Mouse (Mus musculus): ENCODE results near the gene Adh7. TPM values are rescaled to one million over a fixed set of nuclear protein-coding genes. Genes with fewer than 3 reads are reported as not detected.

Adh7 gene
- polyA plus RNA-seq, 1 experiment from 2014 or later, result not detected

- DNase-seq (ENCODE audit: low spot score) (no peak), ATAC-seq (ENCODE audit: insufficient number of reproducible peaks, low FRiP score, low TSS enrichment, low read depth) (no peak)
- Histone ChIP-seq H3K4me3 (ENCODE audit: low read depth, low read length) (no peak overlapping the region), H3K4me1 (ENCODE audit: control insufficient read depth, insufficient read depth, low read length) (peaks cover 3% of the 10 kb centered on the region; the same call in 1 of the 2 replicates), H3K27me3 (ENCODE audit: control insufficient read depth, insufficient read depth, low read length) (no peaks in the 10 kb centered on the region), H3K27ac (replicated peaks; ENCODE audit: low read depth, low read length) (no peak overlapping the region), H3K9ac (ENCODE audit: low read length) (no peak overlapping the region), H3K9me3 (ENCODE audit: control insufficient read depth, low read length) (no peaks in the 10 kb centered on the region), H3K36me3 (ENCODE audit: control insufficient read depth, insufficient read depth, low read length) (no peaks in the 10 kb centered on the region), H3K4me2 (ENCODE audit: low read depth, severe bottlenecking) (no peak overlapping the region)
- 87% methylated on average over 3 of the region's 3 CpGs for WGBS
Observed at GRCm38 (mm10) chr3:138240411-138240810, 22.9 kb downstream of the Adh7 start.

- no peak overlapping the region for H3K27ac ChIP-seq (replicated peaks; ENCODE audit: low read depth, low read length)
- no peak overlapping the region for H3K4me3 ChIP-seq (ENCODE audit: low read depth, low read length)
- no peak overlapping the region for H3K4me2 ChIP-seq (ENCODE audit: low read depth, severe bottlenecking)
- no peaks in the 10 kb centered on the region for H3K9me3 ChIP-seq (ENCODE audit: control insufficient read depth, low read length)
- ATAC-seq (ENCODE audit: insufficient number of reproducible peaks, low FRiP score, low TSS enrichment, low read depth), result peak; percentile 56; the same call in 1 of the 2 replicates
- no peak overlapping the region for H3K9ac ChIP-seq (ENCODE audit: low read length)
- no peak for DNase-seq (ENCODE audit: low spot score)
- H3K4me1 ChIP-seq (ENCODE audit: control insufficient read depth, insufficient read depth, low read length), result peaks cover 3% of the 10 kb centered on the region; the same call in 1 of the 2 replicates
- no peaks in the 10 kb centered on the region for H3K27me3 ChIP-seq (ENCODE audit: control insufficient read depth, insufficient read depth, low read length)
- H3K36me3 ChIP-seq (ENCODE audit: control insufficient read depth, insufficient read depth, low read length), result no peaks in the 10 kb centered on the region
- 48% methylated on average over 5 of the region's 5 CpGs for WGBS
Observed at GRCm38 (mm10) chr3:138240942-138241341, 23.4 kb downstream of the Adh7 start.

GRCm38 (mm10) chr3:138241371-138241770 lies 23.8 kb downstream of the Adh7 start:
- Histone ChIP-seq H3K36me3 (ENCODE audit: control insufficient read depth, insufficient read depth, low read length) (no peaks in the 10 kb centered on the region), H3K4me3 (ENCODE audit: low read depth, low read length) (no peak overlapping the region), H3K4me2 (ENCODE audit: low read depth, severe bottlenecking) (no peak overlapping the region), H3K9ac (ENCODE audit: low read length) (no peak overlapping the region), H3K9me3 (ENCODE audit: control insufficient read depth, low read length) (no peaks in the 10 kb centered on the region), H3K27ac (replicated peaks; ENCODE audit: low read depth, low read length) (no peak overlapping the region), H3K27me3 (ENCODE audit: control insufficient read depth, insufficient read depth, low read length) (no peaks in the 10 kb centered on the region), H3K4me1 (ENCODE audit: control insufficient read depth, insufficient read depth, low read length) (peaks cover 3% of the 10 kb centered on the region; the same call in 1 of the 2 replicates)
- WGBS, result 47% methylated on average over 6 of the region's 6 CpGs
- ATAC-seq (ENCODE audit: insufficient number of reproducible peaks, low FRiP score, low TSS enrichment, low read depth) (no peak), DNase-seq (ENCODE audit: low spot score) (no peak)

DNA sequence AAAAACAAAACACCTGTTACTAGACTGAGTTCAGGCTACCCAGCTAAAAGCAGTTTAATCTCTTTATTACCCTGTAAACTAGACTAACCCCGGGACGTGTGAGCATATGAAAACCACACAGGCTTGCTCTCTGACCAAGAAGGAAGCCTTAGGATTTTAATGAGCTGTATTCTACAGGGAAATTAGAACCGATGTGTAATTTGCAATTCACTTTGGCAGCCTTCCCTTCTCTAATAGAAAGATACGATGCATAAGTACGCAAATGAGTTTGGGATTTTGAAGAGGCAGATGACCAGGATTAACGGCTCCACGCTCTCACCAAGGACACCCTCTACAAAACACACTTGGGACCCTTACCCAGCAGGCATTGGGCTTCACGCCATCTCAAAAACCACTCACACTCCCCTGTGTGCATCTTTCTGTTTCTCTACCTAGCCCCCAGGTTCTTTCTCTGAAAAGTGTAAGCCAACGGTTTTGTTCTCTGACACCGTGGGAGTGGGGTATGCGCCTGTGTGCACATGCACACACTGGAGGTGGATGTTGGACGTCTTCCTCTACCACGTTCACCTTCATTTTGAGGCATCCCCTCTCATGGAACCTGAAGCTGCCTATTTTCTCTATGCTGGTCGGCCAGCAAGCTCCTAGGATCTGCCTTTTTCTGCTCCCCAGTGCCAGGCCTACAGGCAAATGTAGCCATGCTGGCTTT lies 24.6 kb downstream of the Adh7 start:
- Histone ChIP-seq H3K9ac (ENCODE audit: low read length) (no peak overlapping the region), H3K4me2 (ENCODE audit: low read depth, severe bottlenecking) (no peak overlapping the region), H3K4me3 (ENCODE audit: low read depth, low read length) (no peak overlapping the region), H3K36me3 (ENCODE audit: control insufficient read depth, insufficient read depth, low read length) (no peaks in the 10 kb centered on the region), H3K27me3 (ENCODE audit: control insufficient read depth, insufficient read depth, low read length) (no peaks in the 10 kb centered on the region), H3K9me3 (ENCODE audit: control insufficient read depth, low read length) (no peaks in the 10 kb centered on the region), H3K4me1 (ENCODE audit: control insufficient read depth, insufficient read depth, low read length) (peaks cover 3% of the 10 kb centered on the region; the same call in 1 of the 2 replicates), H3K27ac (replicated peaks; ENCODE audit: low read depth, low read length) (no peak overlapping the region)
- ATAC-seq (ENCODE audit: insufficient number of reproducible peaks, low FRiP score, low TSS enrichment, low read depth), result no peak
- 64% methylated on average over 14 of the region's 14 CpGs for whole genome bisulfite sequencing
- DNase-seq (ENCODE audit: low spot score), result no peak

DNA sequence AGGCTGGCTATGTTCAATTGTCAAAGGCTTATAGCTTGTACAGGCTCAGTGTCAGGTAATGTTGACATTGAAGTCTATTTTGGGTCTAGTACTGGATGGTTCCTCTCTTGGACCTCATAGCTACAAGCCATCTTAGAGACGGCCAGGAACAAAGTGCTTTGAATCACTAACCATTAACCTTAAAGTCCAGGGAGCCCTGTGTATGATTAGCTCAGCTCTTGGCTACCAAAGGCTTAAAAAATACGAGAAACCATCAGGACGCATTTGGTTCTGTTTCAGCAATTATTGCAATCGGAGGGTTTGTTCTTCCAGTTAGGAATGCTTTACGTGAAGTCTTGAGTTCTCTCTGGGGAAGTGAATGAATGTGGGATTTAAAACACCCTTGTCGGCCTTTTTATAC lies 25.4 kb downstream of the Adh7 start:
- Histone ChIP-seq H3K4me1 (ENCODE audit: control insufficient read depth, insufficient read depth, low read length) (peaks cover 3% of the 10 kb centered on the region; the same call in 1 of the 2 replicates), H3K9me3 (ENCODE audit: control insufficient read depth, low read length) (no peaks in the 10 kb centered on the region), H3K9ac (ENCODE audit: low read length) (no peak overlapping the region), H3K4me2 (ENCODE audit: low read depth, severe bottlenecking) (no peak overlapping the region), H3K27me3 (ENCODE audit: control insufficient read depth, insufficient read depth, low read length) (no peaks in the 10 kb centered on the region), H3K27ac (replicated peaks; ENCODE audit: low read depth, low read length) (no peak overlapping the region), H3K36me3 (ENCODE audit: control insufficient read depth, insufficient read depth, low read length) (no peaks in the 10 kb centered on the region), H3K4me3 (ENCODE audit: low read depth, low read length) (no peak overlapping the region)
- WGBS, result 87% methylated on average over 6 of the region's 6 CpGs
- no peak for DNase-seq (ENCODE audit: low spot score)
- ATAC-seq (ENCODE audit: insufficient number of reproducible peaks, low FRiP score, low TSS enrichment, low read depth), result no peak

DNA sequence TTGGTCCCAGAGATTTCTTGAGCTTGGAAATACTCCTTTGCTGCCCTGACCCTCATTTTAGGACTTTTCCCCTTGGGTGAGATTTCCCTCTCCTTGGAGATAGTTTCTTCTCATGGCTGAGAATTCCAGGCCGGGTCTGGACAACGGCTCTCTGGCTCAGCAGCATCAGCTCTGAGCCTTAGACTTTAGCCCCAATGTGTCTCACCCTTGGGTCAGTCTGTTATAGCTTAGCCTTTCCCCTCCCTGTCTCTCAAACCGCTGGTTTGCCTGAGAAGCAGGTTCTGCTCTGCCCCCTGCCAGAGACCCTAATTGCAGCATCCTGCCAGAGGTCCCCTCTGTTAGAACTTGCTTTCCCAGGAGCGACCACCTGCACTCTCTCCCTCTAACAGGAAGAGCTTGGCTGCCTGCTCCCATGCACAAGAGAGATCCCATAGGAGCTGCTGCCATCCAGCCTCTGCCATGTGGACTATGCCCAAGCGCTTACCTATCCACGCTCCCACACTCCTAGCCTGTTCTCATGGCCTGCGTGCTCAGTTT lies 26.8 kb downstream of the Adh7 start:
- no peak for ATAC-seq (ENCODE audit: insufficient number of reproducible peaks, low FRiP score, low TSS enrichment, low read depth)
- DNase-seq (ENCODE audit: low spot score), result no peak
- 66% methylated on average over 7 of the region's 7 CpGs for WGBS
- Histone ChIP-seq H3K36me3 (ENCODE audit: control insufficient read depth, insufficient read depth, low read length) (no peaks in the 10 kb centered on the region), H3K27me3 (ENCODE audit: control insufficient read depth, insufficient read depth, low read length) (no peaks in the 10 kb centered on the region), H3K9me3 (ENCODE audit: control insufficient read depth, low read length) (no peaks in the 10 kb centered on the region), H3K4me2 (ENCODE audit: low read depth, severe bottlenecking) (no peak overlapping the region), H3K9ac (ENCODE audit: low read length) (no peak overlapping the region), H3K4me1 (ENCODE audit: control insufficient read depth, insufficient read depth, low read length) (peaks cover 3% of the 10 kb centered on the region; the same call in 1 of the 2 replicates), H3K4me3 (ENCODE audit: low read depth, low read length) (no peak overlapping the region), H3K27ac (replicated peaks; ENCODE audit: low read depth, low read length) (no peak overlapping the region)

DNA sequence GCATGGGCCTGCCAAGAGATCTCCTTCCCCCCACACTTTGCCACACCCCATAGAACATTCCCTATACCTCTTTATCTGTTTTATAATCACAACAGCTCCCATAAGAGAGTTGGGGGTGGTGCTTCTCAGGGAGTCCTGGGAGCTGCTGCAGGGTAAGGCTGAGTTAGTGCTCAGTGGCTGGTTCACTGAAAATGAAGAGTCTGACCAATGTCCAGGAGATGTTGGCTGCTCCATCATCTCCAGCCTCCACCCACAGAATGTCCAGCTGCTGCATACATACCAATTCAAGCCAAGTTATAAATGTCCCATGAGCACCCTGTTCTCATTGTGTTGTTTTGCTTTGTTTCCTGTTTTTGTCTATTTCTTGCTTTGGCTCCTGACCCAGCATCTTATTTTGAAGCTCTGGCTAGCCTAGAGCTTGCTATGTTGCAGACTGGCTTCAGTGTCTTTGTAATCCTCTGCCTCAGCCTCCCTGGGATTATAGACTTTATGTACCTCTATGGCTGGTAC lies 29.0 kb downstream of the Adh7 start:
- no peak for DNase-seq (ENCODE audit: low spot score)
- no peaks in the 10 kb centered on the region for H3K36me3 ChIP-seq (ENCODE audit: control insufficient read depth, insufficient read depth, low read length)
- H3K27me3 ChIP-seq (ENCODE audit: control insufficient read depth, insufficient read depth, low read length), result no peaks in the 10 kb centered on the region
- peaks cover 3% of the 10 kb centered on the region; the same call in 1 of the 2 replicates for H3K4me1 ChIP-seq (ENCODE audit: control insufficient read depth, insufficient read depth, low read length)
- H3K4me3 ChIP-seq (ENCODE audit: low read depth, low read length), result no peak overlapping the region
- no peaks in the 10 kb centered on the region for H3K9me3 ChIP-seq (ENCODE audit: control insufficient read depth, low read length)
- no peak for ATAC-seq (ENCODE audit: insufficient number of reproducible peaks, low FRiP score, low TSS enrichment, low read depth)
- H3K27ac ChIP-seq (replicated peaks; ENCODE audit: low read depth, low read length), result no peak overlapping the region
- H3K9ac ChIP-seq (ENCODE audit: low read length), result no peak overlapping the region
- H3K4me2 ChIP-seq (ENCODE audit: low read depth, severe bottlenecking), result no peak overlapping the region

- Histone ChIP-seq H3K9ac (ENCODE audit: low read length) (no peak overlapping the region), H3K27me3 (ENCODE audit: control insufficient read depth, insufficient read depth, low read length) (no peaks in the 10 kb centered on the region), H3K9me3 (ENCODE audit: control insufficient read depth, low read length) (no peaks in the 10 kb centered on the region), H3K4me2 (ENCODE audit: low read depth, severe bottlenecking) (no peak overlapping the region), H3K27ac (replicated peaks; ENCODE audit: low read depth, low read length) (no peak overlapping the region), H3K36me3 (ENCODE audit: control insufficient read depth, insufficient read depth, low read length) (no peaks in the 10 kb centered on the region), H3K4me1 (ENCODE audit: control insufficient read depth, insufficient read depth, low read length) (no peaks in the 10 kb centered on the region), H3K4me3 (ENCODE audit: low read depth, low read length) (no peak overlapping the region)
- WGBS, result 85% methylated on average over 4 of the region's 4 CpGs
- ATAC-seq (ENCODE audit: insufficient number of reproducible peaks, low FRiP score, low TSS enrichment, low read depth) (no peak), DNase-seq (ENCODE audit: low spot score) (no peak)
Observed at GRCm38 (mm10) chr3:138247241-138247640, 29.7 kb downstream of the Adh7 start.

Data from limb, embryonic 11.5 days (tissue).